Mouse (Mus musculus): ENCODE data around the gene Xaf1. TPM values are rescaled to one million over a fixed set of nuclear protein-coding genes. Genes with fewer than 3 reads are reported as not detected.

The Xaf1 gene
- 15.5 and 21.2 TPM in 2 replicates for polyA plus RNA-seq (2012; rRNA removed)

- DNase-seq (ENCODE audit: low read depth): no peak
Observed at GRCm38 (mm10) chr11:72301334-72301733, at the start of gene Xaf1. Gene Xaf1 (plus strand): TSS chr11:72301629.

- no peak for DNase-seq (ENCODE audit: low read depth)
Observed at GRCm38 (mm10) chr11:72255629-72256028, 45.8 kb upstream of the Xaf1 start.

- no peak for DNase-seq (ENCODE audit: low read depth)
Observed at GRCm38 (mm10) chr11:72256441-72256840, 45.0 kb upstream of the Xaf1 start.

- DNase-seq (ENCODE audit: low read depth): no peak
Observed at GRCm38 (mm10) chr11:72265483-72265882, 35.9 kb upstream of the Xaf1 start.

- no peak for DNase-seq (ENCODE audit: low read depth)
Observed at GRCm38 (mm10) chr11:72266207-72266959, 35.0 kb upstream of the Xaf1 start.

GRCm38 (mm10) chr11:72266960-72267560 lies 34.4 kb upstream of the Xaf1 start, which contains the start of gene Slc13a5:
Gene Slc13a5 (minus strand): TSS chr11:72267222.
- DNase-seq (ENCODE audit: low read depth): no peak

GRCm38 (mm10) chr11:72271761-72272160 lies 29.7 kb upstream of the Xaf1 start:
- DNase-seq (ENCODE audit: low read depth): no peak

GRCm38 (mm10) chr11:72273341-72273740 lies 28.1 kb upstream of the Xaf1 start:
- no peak for DNase-seq (ENCODE audit: low read depth)

GRCm38 (mm10) chr11:72281143-72281851 lies 20.1 kb upstream of the Xaf1 start:
- DNase-seq (ENCODE audit: low read depth): peak; percentile 33

- no peak for DNase-seq (ENCODE audit: low read depth)
Observed at GRCm38 (mm10) chr11:72281852-72282400, 19.5 kb upstream of the Xaf1 start.

GRCm38 (mm10) chr11:72283486-72284224 lies 17.8 kb upstream of the Xaf1 start:
- no peak for DNase-seq (ENCODE audit: low read depth)

- DNase-seq (ENCODE audit: low read depth): no peak
Observed at GRCm38 (mm10) chr11:72284532-72285182, 16.8 kb upstream of the Xaf1 start.

- no peak for DNase-seq (ENCODE audit: low read depth)
Observed at GRCm38 (mm10) chr11:72285971-72286480, 15.4 kb upstream of the Xaf1 start.

- DNase-seq (ENCODE audit: low read depth): no peak
Observed at GRCm38 (mm10) chr11:72286651-72287050, 14.8 kb upstream of the Xaf1 start.

- DNase-seq (ENCODE audit: low read depth): no peak
Observed at GRCm38 (mm10) chr11:72287126-72287525, 14.3 kb upstream of the Xaf1 start.

- DNase-seq (ENCODE audit: low read depth): no peak
Observed at GRCm38 (mm10) chr11:72287543-72287942, 13.9 kb upstream of the Xaf1 start.

GRCm38 (mm10) chr11:72293116-72293515 lies 8.3 kb upstream of the Xaf1 start:
- no peak for DNase-seq (ENCODE audit: low read depth)

- no peak for DNase-seq (ENCODE audit: low read depth)
Observed at GRCm38 (mm10) chr11:72302230-72302629, 801 bp downstream of the Xaf1 start.

GRCm38 (mm10) chr11:72307461-72307860 lies 6.0 kb downstream of the Xaf1 start:
- DNase-seq (ENCODE audit: low read depth): no peak

GRCm38 (mm10) chr11:72308982-72309381 lies 7.6 kb downstream of the Xaf1 start:
- no peak for DNase-seq (ENCODE audit: low read depth)

GRCm38 (mm10) chr11:72310491-72310890 lies 9.1 kb downstream of the Xaf1 start:
- no peak for DNase-seq (ENCODE audit: low read depth)

Data from gonadal fat pad, adult 2 months (tissue).